Mouse (Mus musculus) stomach, embryonic 16.5 days (tissue): ENCODE data around the gene Ankrd28. TPM values are rescaled to one million over a fixed set of nuclear protein-coding genes. Genes with fewer than 3 reads are reported as not detected.
"Not testable (repeated sequence)": the region's sequence is repeated elsewhere in the genome, so short reads cannot be mapped to it uniquely, and the experiment has no call there.

Source experiments
- ATAC-seq: fragments of 200-750 bp; cut with Nextera tagmentation; 2 replicates; pipeline ENCODE4 v1.8.0; 2017; ENCODE audit warnings: moderate number of reproducible peaks, moderate TSS enrichment; ENCODE audit not compliant: insufficient read depth, low FRiP score
- H3K27ac ChIP-seq: fragments of 300-500 bp; sonication (generic); 2 replicates; pipeline ENCODE4 v1.5.1; 2014; ENCODE audit warnings: low read length
- H3K27me3 ChIP-seq: fragments of 300-500 bp; sonication (generic); 2 replicates; pipeline ENCODE4 v1.6.1; 2014; ENCODE audit warnings: low read length, control low read depth, mixed read lengths; ENCODE audit not compliant: control insufficient read depth, insufficient read depth
- H3K36me3 ChIP-seq: fragments of 300-500 bp; sonication (generic); 2 replicates; pipeline ENCODE4 v1.6.1; 2014; ENCODE audit warnings: low read length; ENCODE audit not compliant: control insufficient read depth, insufficient read depth
- H3K4me1 ChIP-seq: fragments of 300-500 bp; sonication (generic); 2 replicates; pipeline ENCODE4 v1.6.1; 2014; ENCODE audit warnings: low read length, control low read depth, mixed read lengths; ENCODE audit not compliant: control insufficient read depth, insufficient read depth
- H3K4me2 ChIP-seq: fragments of 300-500 bp; sonication (generic); 2 replicates; pipeline ENCODE4 v1.6.1; 2014; ENCODE audit warnings: low read depth, low read length, mixed read lengths
- H3K4me3 ChIP-seq: fragments of 300-500 bp; sonication (generic); replicated peaks from 2 replicates; pipeline ENCODE4 v1.5.1; 2014; ENCODE audit warnings: mild to moderate bottlenecking, low read length
- H3K9ac ChIP-seq: fragments of 300-500 bp; sonication (generic); 2 replicates; pipeline ENCODE4 v1.6.1; 2014; ENCODE audit warnings: low read length
- H3K9me3 ChIP-seq: fragments of 300-500 bp; sonication (generic); replicated peaks from 2 replicates; pipeline ENCODE4 v1.6.1; 2016; ENCODE audit warnings: low read length, control low read depth; ENCODE audit not compliant: control insufficient read depth
- WGBS: fragments of 180-500 bp; shearing (Covaris S2); extraction: QIAGEN DNeasy Blood & Tissue Kit; methylation state at CpG from one replicate; pipeline ENCODE4 v1.1.7; 2014; 5-methylcytosine and 5-hydroxymethylcytosine counted together
- polyA plus RNA-seq: library from polyadenylated mRNA; unstranded; fragments of >200 nt; fragmentation: Nextera tagmentation; extraction: Ambion mirVana; gene quantifications from 2 replicates; pipeline ENCODE4 v1.2.1, GENCODE M21; 2015

Ankrd28 gene
- 7.2 and 8.4 TPM in 2 replicates for polyA plus RNA-seq

DNA sequence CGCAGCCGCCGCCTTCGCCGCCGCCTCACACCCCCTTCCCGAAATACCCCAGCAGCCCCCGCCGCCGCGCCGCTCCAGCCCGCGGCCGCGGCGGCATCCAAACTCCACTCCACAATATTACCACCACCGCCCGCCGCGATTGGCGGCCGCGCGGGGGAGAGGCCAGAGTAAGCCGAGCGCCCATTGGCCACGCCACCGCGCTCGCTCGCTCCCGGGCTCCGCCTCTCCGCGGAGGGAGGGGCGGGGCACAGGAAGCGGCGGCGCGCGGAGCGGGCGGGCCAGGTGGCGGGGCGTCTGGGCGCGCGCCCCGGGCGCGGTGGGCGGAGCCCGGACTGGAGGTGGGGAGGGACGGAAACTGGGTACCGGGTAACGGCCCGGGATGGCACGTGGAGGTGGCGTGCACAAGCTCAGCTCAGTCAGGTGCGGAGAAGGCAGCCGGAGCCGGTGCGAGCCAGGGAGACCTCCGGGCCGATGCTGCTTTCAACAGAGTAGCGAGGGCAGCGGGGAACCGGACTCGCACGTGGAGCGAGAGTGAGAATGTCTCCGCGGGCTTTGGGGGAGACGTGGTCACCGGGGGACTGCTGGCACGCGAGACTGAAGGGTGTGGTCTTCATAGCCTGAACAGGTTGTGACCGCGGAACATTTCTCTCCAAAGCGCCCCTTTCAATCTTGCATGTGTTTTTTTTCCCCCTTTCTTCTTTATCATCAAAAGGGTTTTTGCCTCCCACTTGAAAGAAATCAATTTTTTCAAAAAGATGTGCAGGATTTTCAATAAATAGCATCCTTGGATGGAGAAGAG lies at the start of gene Ankrd28:
Gene Ankrd28, minus strand, starts transcription at position 81 of the 799 bp plus-strand sequence.
- H3K4me3 ChIP-seq = peak within 1 kb of the TSS; percentile 58
- peak within 1 kb of the TSS; percentile 91 for H3K27ac ChIP-seq
- peak within 1 kb of the TSS; percentile 92 for H3K9ac ChIP-seq
- H3K9me3 ChIP-seq = no peaks in the 10 kb centered on the region
- WGBS = under 1% methylated on average over 80 of the region's 81 CpGs
- peaks cover 4% of the 10 kb centered on the region for H3K4me1 ChIP-seq
- H3K36me3 ChIP-seq = no peaks in the 10 kb centered on the region
- ATAC-seq = peak; percentile 99
- no peaks in the 10 kb centered on the region for H3K27me3 ChIP-seq
- H3K4me2 ChIP-seq = peak within 1 kb of the TSS; percentile 87

DNA sequence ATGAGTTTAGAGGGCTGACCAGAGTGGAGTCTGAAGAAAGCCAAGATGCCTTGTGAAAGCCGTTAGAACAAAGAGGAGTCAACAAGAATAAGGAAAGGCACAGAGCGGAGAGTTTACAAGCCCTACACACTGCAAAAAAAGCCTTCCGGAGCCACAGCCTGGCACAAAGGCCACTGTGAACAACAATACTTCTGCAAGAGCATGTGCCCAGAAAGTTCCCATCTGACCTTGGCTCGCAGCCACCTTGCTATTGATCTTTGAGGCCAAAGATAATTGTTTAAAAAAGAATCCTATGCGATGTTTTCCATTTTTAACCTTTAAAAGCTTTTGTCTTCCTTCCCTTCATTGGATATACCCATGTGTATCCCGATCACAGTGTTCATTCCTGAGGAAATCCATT lies 49.0 kb upstream of the Ankrd28 start:
- 77% methylated on average over 6 of the region's 6 CpGs for WGBS
- ATAC-seq = no peak

GRCm38 (mm10) chr14:31872130-31872529 lies 41.7 kb upstream of the Ankrd28 start:
- no peak overlapping the region for H3K4me2 ChIP-seq
- WGBS = 66% methylated on average over 5 of the region's 5 CpGs
- no peak overlapping the region for H3K9ac ChIP-seq
- H3K27ac ChIP-seq = no peak overlapping the region
- H3K4me3 ChIP-seq = no peak overlapping the region
- no peaks in the 10 kb centered on the region for H3K9me3 ChIP-seq
- H3K36me3 ChIP-seq = no peaks in the 10 kb centered on the region
- no peaks in the 10 kb centered on the region for H3K4me1 ChIP-seq
- no peaks in the 10 kb centered on the region for H3K27me3 ChIP-seq
- no peak for ATAC-seq

More for the DNA sequence above, 49.0 kb upstream of the Ankrd28 start:
- H3K36me3 ChIP-seq = no peaks in the 10 kb centered on the region
- no peak overlapping the region for H3K27ac ChIP-seq
- H3K4me1 ChIP-seq = no peaks in the 10 kb centered on the region
- 0 out of 2 replicates have a peak, but pooled peaks cover 4% of the 10 kb centered on the region for H3K9me3 ChIP-seq
- H3K27me3 ChIP-seq = no peaks in the 10 kb centered on the region
- no peak overlapping the region for H3K9ac ChIP-seq
- H3K4me3 ChIP-seq = no peak overlapping the region
- H3K4me2 ChIP-seq = no peak overlapping the region

GRCm38 (mm10) chr14:31870436-31870835 lies 40.0 kb upstream of the Ankrd28 start:
- Histone ChIP-seq H3K4me3 (no peak overlapping the region), H3K27ac (no peak overlapping the region), H3K27me3 (no peaks in the 10 kb centered on the region), H3K4me2 (no peak overlapping the region), H3K9me3 (peaks cover 4% of the 10 kb centered on the region), H3K4me1 (no peaks in the 10 kb centered on the region), H3K36me3 (no peaks in the 10 kb centered on the region), H3K9ac (no peak overlapping the region)
- no peak for ATAC-seq
- WGBS = 70% methylated on average over 5 of the region's 5 CpGs

- Histone ChIP-seq H3K4me3 (no peak overlapping the region), H3K4me2 (no peak overlapping the region), H3K27me3 (no peaks in the 10 kb centered on the region), H3K36me3 (no peaks in the 10 kb centered on the region), H3K9me3 (peaks cover 4% of the 10 kb centered on the region), H3K4me1 (no peaks in the 10 kb centered on the region), H3K27ac (no peak overlapping the region), H3K9ac (no peak overlapping the region)
- ATAC-seq = no peak
- 48% methylated on average over 1 of the region's 1 CpGs for WGBS
Observed at GRCm38 (mm10) chr14:31868591-31868990, 38.1 kb upstream of the Ankrd28 start.

DNA sequence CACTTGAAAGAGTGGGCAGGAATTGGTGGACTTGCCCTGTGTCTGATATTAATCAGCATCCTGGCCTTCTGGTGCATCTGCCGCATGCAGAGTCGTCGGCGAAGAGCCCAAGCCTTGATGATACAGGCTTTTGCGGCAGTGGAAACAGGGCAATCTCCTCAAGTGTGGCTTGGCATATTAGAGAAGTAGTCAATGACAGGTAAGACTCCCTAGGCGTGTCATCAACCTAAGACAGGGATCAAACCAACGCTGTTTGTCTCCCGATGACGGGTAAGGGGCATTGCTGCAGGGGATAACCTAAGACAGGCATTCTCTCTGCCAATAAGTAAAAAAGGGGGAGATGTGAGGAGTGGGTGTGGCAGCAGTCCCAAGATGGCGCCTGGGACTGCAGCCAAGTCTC lies 35.9 kb upstream of the Ankrd28 start:
- H3K27me3 ChIP-seq, H3K36me3 ChIP-seq, H3K27ac ChIP-seq, H3K4me3 ChIP-seq, H3K9ac ChIP-seq, ATAC-seq, H3K9me3 ChIP-seq, H3K4me1 ChIP-seq, H3K4me2 ChIP-seq: not testable (repeated sequence)
- WGBS = 93% methylated on average over 10 of the region's 10 CpGs

GRCm38 (mm10) chr14:31858679-31859078 lies 28.2 kb upstream of the Ankrd28 start:
- Histone ChIP-seq H3K9me3 (no peaks in the 10 kb centered on the region), H3K36me3 (no peaks in the 10 kb centered on the region), H3K4me2 (no peak overlapping the region), H3K27ac (no peak overlapping the region), H3K4me3 (no peak overlapping the region), H3K27me3 (no peaks in the 10 kb centered on the region), H3K9ac (no peak overlapping the region), H3K4me1 (no peaks in the 10 kb centered on the region)
- WGBS = 91% methylated on average over 2 of the region's 2 CpGs
- no peak for ATAC-seq

GRCm38 (mm10) chr14:31857096-31857975 lies 26.9 kb upstream of the Ankrd28 start:
- Histone ChIP-seq H3K27ac (no peak overlapping the region), H3K9ac (no peak overlapping the region), H3K9me3 (no peaks in the 10 kb centered on the region), H3K27me3 (no peaks in the 10 kb centered on the region), H3K4me1 (no peaks in the 10 kb centered on the region), H3K4me3 (no peak overlapping the region), H3K4me2 (no peak overlapping the region), H3K36me3 (no peaks in the 10 kb centered on the region)
- WGBS = 72% methylated on average over 11 of the region's 11 CpGs
- ATAC-seq = no peak

DNA sequence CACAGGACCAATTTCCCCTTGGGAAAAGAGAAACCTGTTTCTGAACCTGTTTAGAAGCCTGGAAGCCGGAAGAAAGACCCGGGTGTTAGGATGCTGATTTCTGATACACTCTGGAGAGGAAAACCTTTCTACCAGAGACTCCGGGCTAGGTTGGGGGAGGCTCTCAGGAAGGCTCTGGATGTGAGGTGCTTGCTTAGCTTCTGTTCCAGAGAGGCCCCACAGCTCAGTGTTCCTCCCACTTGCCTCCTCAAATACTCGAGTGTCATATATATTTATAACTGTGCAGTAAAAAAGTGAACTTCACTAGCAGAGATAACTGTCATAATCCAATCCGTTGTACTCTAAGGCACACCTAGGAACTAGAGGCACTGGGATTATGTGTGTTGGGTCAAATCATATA lies 25.6 kb upstream of the Ankrd28 start:
- H3K4me3 ChIP-seq = no peak overlapping the region
- no peak overlapping the region for H3K4me2 ChIP-seq
- WGBS = 67% methylated on average over 5 of the region's 5 CpGs
- no peaks in the 10 kb centered on the region for H3K4me1 ChIP-seq
- H3K36me3 ChIP-seq = no peaks in the 10 kb centered on the region
- no peaks in the 10 kb centered on the region for H3K27me3 ChIP-seq
- H3K9ac ChIP-seq = no peak overlapping the region
- H3K27ac ChIP-seq = no peak overlapping the region
- ATAC-seq = no peak
- no peaks in the 10 kb centered on the region for H3K9me3 ChIP-seq
